Mouse (Mus musculus): ENCODE data around the gene Chd4. TPM values are rescaled to one million over a fixed set of nuclear protein-coding genes. Genes with fewer than 3 reads are reported as not detected.

Chd4 gene
- polyA plus RNA-seq, 1 experiment: 6.8 TPM

DNA sequence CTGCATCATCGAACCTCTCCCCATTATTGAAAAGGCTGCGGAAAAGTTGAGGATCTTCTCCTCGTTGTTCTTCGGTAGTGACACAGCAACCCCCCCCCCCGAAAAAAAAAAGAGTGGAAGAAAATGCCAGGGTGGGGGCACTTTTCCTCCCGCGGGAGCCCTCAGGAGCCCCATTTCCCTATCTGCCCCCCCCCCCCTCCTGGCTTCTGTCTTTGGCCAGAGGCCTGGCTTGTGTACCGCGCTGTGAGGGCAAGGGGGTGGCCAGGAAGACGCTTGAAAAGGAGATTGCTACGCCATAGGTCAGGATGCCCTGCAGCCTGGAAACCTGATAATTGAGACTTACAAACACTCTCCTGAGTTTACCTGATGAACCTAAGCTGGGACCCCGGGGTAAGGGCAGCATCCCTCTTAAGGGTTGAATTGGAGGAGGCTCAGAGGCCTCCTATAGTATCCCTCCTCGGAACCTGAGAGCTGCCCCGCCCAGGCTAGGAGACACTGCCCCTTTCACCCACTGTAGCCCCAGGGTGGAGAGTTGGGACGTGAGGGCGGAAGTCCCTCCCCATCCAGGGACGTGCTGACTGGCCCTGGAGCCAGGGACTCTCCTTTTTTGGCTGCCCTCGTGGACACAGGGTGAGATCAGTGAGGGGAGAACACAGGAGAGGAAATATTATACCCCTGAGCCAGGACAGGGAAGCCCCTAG, 70.4 kb downstream of the Chd4 start, which contains the start of gene Gapdh:
TSS of gene Gapdh (minus strand) at position 417 of the 701 bp plus-strand sequence.
- H3K27me3 ChIP-seq (ENCODE audit: control insufficient read depth): no peaks in the 10 kb centered on the region
- H3K4me1 ChIP-seq (ENCODE audit: control insufficient read depth): peaks cover 74% of the 10 kb centered on the region
- TF ChIP-seq TAL1 (IDR thresholded peaks at IDR 0.05; ENCODE audit: low read length) (no peak), GATA1 (IDR thresholded peaks at IDR 0.05; ENCODE audit: low read length) (no peak)
- H3K36me3 ChIP-seq (ENCODE audit: control insufficient read depth): peaks cover 84% of the 10 kb centered on the region
- no peaks in the 10 kb centered on the region for H3K9me3 ChIP-seq (ENCODE audit: control insufficient read depth, low read length)
- peak within 1 kb of the TSS; percentile 77 for H3K4me3 ChIP-seq (replicated peaks)

DNA sequence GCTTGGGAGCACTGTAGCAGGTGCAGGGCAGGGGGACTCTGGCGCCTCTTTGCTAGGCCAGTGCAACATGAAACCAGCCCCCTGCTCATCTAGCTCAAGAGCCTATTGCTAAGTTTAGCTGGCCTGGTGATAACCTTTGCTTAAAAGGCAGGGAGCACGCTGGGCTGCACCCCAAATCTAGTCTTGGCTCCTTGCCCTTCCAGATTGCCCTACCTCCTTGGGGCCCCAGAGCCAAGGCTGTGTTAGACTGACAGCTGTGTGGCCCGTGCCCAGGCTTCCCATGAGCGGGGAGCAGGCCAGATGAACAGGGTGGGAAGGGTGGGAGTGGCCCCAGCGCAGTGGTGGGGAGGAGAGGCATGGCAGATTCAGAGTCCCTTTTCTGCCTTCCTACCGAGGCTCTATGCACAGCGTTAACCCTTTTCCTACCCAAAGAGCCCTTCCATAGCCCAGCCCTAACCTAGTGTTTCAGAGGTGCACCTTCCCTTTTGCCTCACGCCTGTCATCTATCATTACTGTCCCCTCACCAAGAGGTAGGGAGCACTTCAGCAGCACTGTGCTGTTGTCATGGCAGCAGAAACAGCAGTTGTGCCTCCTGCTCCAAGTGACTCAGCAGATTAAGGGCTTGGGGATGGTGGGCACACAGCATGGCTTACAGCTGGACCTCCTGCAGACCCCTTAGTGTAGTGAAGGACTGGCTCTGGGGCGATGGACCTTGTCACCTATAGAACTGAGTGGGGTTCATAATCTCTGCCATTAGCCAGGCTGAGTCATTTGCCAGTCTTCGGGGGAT, 71.3 kb downstream of the Chd4 start:
- H3K4me3 ChIP-seq (replicated peaks): peak overlapping the region; percentile 77
- no peaks in the 10 kb centered on the region for H3K27me3 ChIP-seq (ENCODE audit: control insufficient read depth)
- H3K36me3 ChIP-seq (ENCODE audit: control insufficient read depth): peaks cover 84% of the 10 kb centered on the region
- H3K4me1 ChIP-seq (ENCODE audit: control insufficient read depth): peaks cover 68% of the 10 kb centered on the region
- TF ChIP-seq GATA1 (IDR thresholded peaks at IDR 0.05; ENCODE audit: low read length): no peak
- TF ChIP-seq TAL1 (IDR thresholded peaks at IDR 0.05; ENCODE audit: low read length): no peak
- H3K9me3 ChIP-seq (ENCODE audit: control insufficient read depth, low read length): no peaks in the 10 kb centered on the region

GRCm38 (mm10) chr6:125168086-125168485, 72.3 kb downstream of the Chd4 start:
- H3K4me1 ChIP-seq (ENCODE audit: control insufficient read depth): peaks cover 59% of the 10 kb centered on the region
- H3K36me3 ChIP-seq (ENCODE audit: control insufficient read depth): peaks cover 84% of the 10 kb centered on the region
- H3K9me3 ChIP-seq (ENCODE audit: control insufficient read depth, low read length): no peaks in the 10 kb centered on the region
- H3K27me3 ChIP-seq (ENCODE audit: control insufficient read depth): no peaks in the 10 kb centered on the region
- no peak for TF ChIP-seq TAL1 (IDR thresholded peaks at IDR 0.05; ENCODE audit: low read length)
- TF ChIP-seq GATA1 (IDR thresholded peaks at IDR 0.05; ENCODE audit: low read length): no peak
- no peak overlapping the region for H3K4me3 ChIP-seq (replicated peaks)

DNA sequence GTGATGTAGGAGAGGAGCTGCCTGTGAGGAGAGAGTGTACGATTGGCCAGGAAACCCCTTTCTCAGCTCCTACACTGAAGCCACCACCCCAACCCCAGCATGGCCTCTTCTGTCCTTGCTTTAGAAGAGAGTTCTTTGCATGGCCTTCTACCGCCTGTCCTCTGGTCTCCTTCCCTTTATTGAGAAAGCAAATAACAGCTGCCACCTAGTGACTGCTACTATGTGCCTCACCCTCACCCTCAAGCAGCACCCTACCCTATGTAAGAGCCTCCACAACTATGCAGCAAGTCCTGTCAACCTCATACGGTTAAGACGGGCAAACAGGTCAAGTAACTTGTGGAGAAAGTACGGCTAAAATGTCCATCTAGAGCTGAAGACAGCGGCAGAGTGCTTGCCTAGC, 74.4 kb downstream of the Chd4 start:
- TF ChIP-seq TAL1 (IDR thresholded peaks at IDR 0.05; ENCODE audit: low read length): no peak
- TF ChIP-seq GATA1 (IDR thresholded peaks at IDR 0.05; ENCODE audit: low read length): no peak
- no peak overlapping the region for H3K4me3 ChIP-seq (replicated peaks)
- no peaks in the 10 kb centered on the region; the same call in 1 of the 2 replicates for H3K27me3 ChIP-seq (ENCODE audit: control insufficient read depth)
- no peaks in the 10 kb centered on the region for H3K9me3 ChIP-seq (ENCODE audit: control insufficient read depth, low read length)
- H3K4me1 ChIP-seq (ENCODE audit: control insufficient read depth): peaks cover 42% of the 10 kb centered on the region
- peaks cover 90% of the 10 kb centered on the region for H3K36me3 ChIP-seq (ENCODE audit: control insufficient read depth)

DNA sequence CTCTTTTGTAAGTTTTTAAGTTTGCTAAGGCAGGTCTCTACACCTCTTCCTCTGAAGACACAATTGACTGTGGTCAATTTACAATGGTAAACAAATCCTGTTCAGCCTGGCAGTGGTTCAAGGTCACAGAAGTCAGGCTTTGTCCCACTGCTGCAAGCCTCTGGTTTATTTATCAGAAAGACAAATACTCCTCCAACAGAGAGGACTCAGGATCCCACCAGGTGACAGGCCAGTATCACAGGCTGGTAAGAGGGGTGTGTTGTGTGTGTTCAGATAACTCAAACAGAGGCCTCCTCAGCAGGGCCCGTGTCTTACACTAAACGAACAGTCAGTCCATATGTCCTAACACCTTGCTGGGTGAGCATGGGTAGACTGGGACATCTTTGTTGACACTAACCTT, 76.7 kb downstream of the Chd4 start:
- no peaks in the 10 kb centered on the region; the same call in 1 of the 2 replicates for H3K27me3 ChIP-seq (ENCODE audit: control insufficient read depth)
- H3K9me3 ChIP-seq (ENCODE audit: control insufficient read depth, low read length): no peaks in the 10 kb centered on the region
- TF ChIP-seq TAL1 (IDR thresholded peaks at IDR 0.05; ENCODE audit: low read length): no peak
- no peak for TF ChIP-seq GATA1 (IDR thresholded peaks at IDR 0.05; ENCODE audit: low read length)
- no peak overlapping the region for H3K4me3 ChIP-seq (replicated peaks)
- H3K36me3 ChIP-seq (ENCODE audit: control insufficient read depth): peaks cover 100% of the 10 kb centered on the region
- peaks cover 19% of the 10 kb centered on the region for H3K4me1 ChIP-seq (ENCODE audit: control insufficient read depth)

GRCm38 (mm10) chr6:125173256-125173655, 77.5 kb downstream of the Chd4 start:
- Histone ChIP-seq H3K27me3 (ENCODE audit: control insufficient read depth) (no peaks in the 10 kb centered on the region; the same call in 1 of the 2 replicates), H3K4me1 (ENCODE audit: control insufficient read depth) (peaks cover 11% of the 10 kb centered on the region), H3K4me3 (replicated peaks) (no peak overlapping the region), H3K36me3 (ENCODE audit: control insufficient read depth) (peaks cover 100% of the 10 kb centered on the region), H3K9me3 (ENCODE audit: control insufficient read depth, low read length) (no peaks in the 10 kb centered on the region)
- TF ChIP-seq TAL1 (IDR thresholded peaks at IDR 0.05; ENCODE audit: low read length) (no peak), GATA1 (IDR thresholded peaks at IDR 0.05; ENCODE audit: low read length) (no peak)

DNA sequence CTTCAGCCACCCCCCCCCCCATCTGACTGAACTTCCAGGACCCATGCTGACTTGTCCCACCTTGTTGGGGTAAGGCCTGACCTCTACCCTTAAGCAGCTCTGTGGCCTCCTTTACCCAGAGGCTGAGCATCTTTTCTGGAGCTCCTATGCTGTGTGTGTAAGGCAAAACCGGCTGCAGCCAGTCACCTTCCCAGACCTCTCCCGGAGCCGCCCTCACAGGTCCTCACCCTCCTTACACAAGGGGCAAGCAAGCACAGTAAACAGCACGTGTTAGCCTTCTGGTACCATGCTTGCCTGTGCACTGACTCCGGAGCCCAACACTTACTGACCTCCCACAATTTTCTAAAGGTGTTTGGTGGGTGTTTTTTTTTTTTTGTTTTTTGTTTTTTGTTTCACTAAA, 79.7 kb downstream of the Chd4 start:
- peaks cover 100% of the 10 kb centered on the region for H3K36me3 ChIP-seq (ENCODE audit: control insufficient read depth)
- H3K9me3 ChIP-seq (ENCODE audit: control insufficient read depth, low read length): no peaks in the 10 kb centered on the region
- no peak overlapping the region for H3K4me3 ChIP-seq (replicated peaks)
- no peaks in the 10 kb centered on the region; the same call in 1 of the 2 replicates for H3K27me3 ChIP-seq (ENCODE audit: control insufficient read depth)
- H3K4me1 ChIP-seq (ENCODE audit: control insufficient read depth): peaks cover 3% of the 10 kb centered on the region
- TF ChIP-seq GATA1 (IDR thresholded peaks at IDR 0.05; ENCODE audit: low read length): no peak

GRCm38 (mm10) chr6:125179601-125180000, 83.8 kb downstream of the Chd4 start:
- Histone ChIP-seq H3K36me3 (ENCODE audit: control insufficient read depth) (peaks cover 100% of the 10 kb centered on the region), H3K9me3 (ENCODE audit: control insufficient read depth, low read length) (no peaks in the 10 kb centered on the region), H3K4me1 (ENCODE audit: control insufficient read depth) (peaks cover 2% of the 10 kb centered on the region; the same call in 1 of the 2 replicates), H3K4me3 (replicated peaks) (no peak overlapping the region), H3K27me3 (ENCODE audit: control insufficient read depth) (no peaks in the 10 kb centered on the region; the same call in 1 of the 2 replicates)
- TF ChIP-seq GATA1 (IDR thresholded peaks at IDR 0.05; ENCODE audit: low read length) (no peak), TAL1 (IDR thresholded peaks at IDR 0.05; ENCODE audit: low read length) (no peak)

Other genes with a start within 250 kb of the Chd4 start
- 0.03 TPM in 1 of 2 replicates, not detected in the other for gene P3h3, start 238.2 kb upstream of the Chd4 start, polyA plus RNA-seq (2012)
- gene Gpr162, start 232.0 kb upstream of the Chd4 start, polyA plus RNA-seq (2012): 0.01 TPM in 1 of 2 replicates, not detected in the other
- gene Cd4, start 207.8 kb upstream of the Chd4 start, polyA plus RNA-seq (2012): not detected in 2 replicates
- not detected in 2 replicates for gene Lag3, start 184.3 kb upstream of the Chd4 start, polyA plus RNA-seq (2012)
- gene Ptms, start 175.9 kb upstream of the Chd4 start, polyA plus RNA-seq (2012): 2.6 and 3.1 TPM in 2 replicates
- 21.9 and 22.2 TPM in 2 replicates for gene Mlf2, start 164.6 kb upstream of the Chd4 start, polyA plus RNA-seq (2012)
- gene Cops7a, start 130.4 kb upstream of the Chd4 start, polyA plus RNA-seq (2012): 2.7 TPM in 2 replicates
- 0.03 TPM in 1 of 2 replicates, not detected in the other for gene Pianp, start 99.3 kb upstream of the Chd4 start, polyA plus RNA-seq (2012)
- gene Zfp384, start 86.8 kb upstream of the Chd4 start, polyA plus RNA-seq (2012): 3.9 and 4.2 TPM in 2 replicates
- gene Ing4, start 56.2 kb upstream of the Chd4 start, polyA plus RNA-seq (2012): 1.1 and 1.8 TPM in 2 replicates
- gene Acrbp, start 46.3 kb upstream of the Chd4 start, polyA plus RNA-seq (2012): 0.97 and 1.6 TPM in 2 replicates
- gene Lpar5, start 28.1 kb upstream of the Chd4 start, polyA plus RNA-seq (2012): 0.06 TPM in 1 of 2 replicates, not detected in the other
- 0.78 and 1.8 TPM in 2 replicates for gene Nop2, start 35.9 kb downstream of the Chd4 start, polyA plus RNA-seq (2012)
- 1.3 and 1.5 TPM in 2 replicates for gene Iffo1, start 49.3 kb downstream of the Chd4 start, polyA plus RNA-seq (2012)
- gene Gapdh, start 70.5 kb downstream of the Chd4 start, polyA plus RNA-seq (2012): 525 and 659 TPM in 2 replicates
- 78.5 and 98.6 TPM in 2 replicates for gene Ncapd2, start 95.7 kb downstream of the Chd4 start, polyA plus RNA-seq (2012)
- 18.9 and 22.8 TPM in 2 replicates for gene Mrpl51, start 95.8 kb downstream of the Chd4 start, polyA plus RNA-seq (2012)
- gene Vamp1, start 119.6 kb downstream of the Chd4 start, polyA plus RNA-seq (2012): 0.13 and 0.14 TPM in 2 replicates
- gene Tapbpl, start 135.9 kb downstream of the Chd4 start, polyA plus RNA-seq (2012): 0.06 and 0.11 TPM in 2 replicates
- gene Cd27, start 141.0 kb downstream of the Chd4 start, polyA plus RNA-seq (2012): 0.04 TPM in 1 of 2 replicates, not detected in the other
- not detected in 2 replicates for gene Tuba3a, start 190.1 kb downstream of the Chd4 start, polyA plus RNA-seq (2012)
- gene Ltbr, start 217.9 kb downstream of the Chd4 start, polyA plus RNA-seq (2012): 0.20 and 0.26 TPM in 2 replicates
- gene Scnn1a, start 224.7 kb downstream of the Chd4 start, polyA plus RNA-seq (2012): 0.01 TPM in 1 of 2 replicates, not detected in the other